Mouse (Mus musculus) frontal cortex, postnatal 25 days (tissue): ENCODE measurements at regions not wholly inside any gene's neighbourhood (a gene's known extent, or its start where the extent isn't known, plus 50 kb on each side); places are given as distances from the start of the nearest gene placed in this dataset.

Source experiments
- DNase-seq, 2 experiments: peaks; one replicate each; pipeline ENCODE4 v3.0.0; 2022; ENCODE audit warnings: low spot score in 2 of 2

- no peak for DNase-seq
These were observed 120.0 kb downstream of the Dact1 start for GRCm38 (mm10) chr12:71429561-71430200.

- no peak for DNase-seq
These were observed 120.6 kb downstream of the Dact1 start for GRCm38 (mm10) chr12:71430331-71430730.

- DNase-seq = no peak
These were observed 121.4 kb downstream of the Dact1 start for GRCm38 (mm10) chr12:71431116-71431515.

GRCm38 (mm10) chr12:71433549-71434200 is 124.0 kb downstream of the Dact1 start:
- no peak for DNase-seq

- DNase-seq = no peak
These were observed 128.6 kb downstream of the Dact1 start for GRCm38 (mm10) chr12:71438254-71438653.

- DNase-seq = no peak
These were observed 131.2 kb downstream of the Dact1 start for GRCm38 (mm10) chr12:71440863-71441262.

GRCm38 (mm10) chr12:71441272-71441671 is 131.6 kb downstream of the Dact1 start:
- DNase-seq = no peak

- no peak for DNase-seq
These were observed 136.7 kb downstream of the Dact1 start for GRCm38 (mm10) chr12:71446177-71446891.

- DNase-seq = no peak
These were observed 137.2 kb downstream of the Dact1 start for GRCm38 (mm10) chr12:71446892-71447268.

- no peak for DNase-seq
These were observed 139.3 kb downstream of the Dact1 start for GRCm38 (mm10) chr12:71449032-71449431.

- DNase-seq = no peak
These were observed 140.4 kb downstream of the Dact1 start for GRCm38 (mm10) chr12:71450128-71450527.

GRCm38 (mm10) chr12:71450680-71451463 is 141.2 kb downstream of the Dact1 start:
- no peak for DNase-seq

- no peak for DNase-seq
These were observed 147.2 kb downstream of the Dact1 start for GRCm38 (mm10) chr12:71456900-71457299.

- DNase-seq = no peak
These were observed 149.0 kb downstream of the Dact1 start for GRCm38 (mm10) chr12:71458559-71459176.

- DNase-seq = no peak
These were observed 151.0 kb downstream of the Dact1 start for GRCm38 (mm10) chr12:71460643-71461042.

GRCm38 (mm10) chr12:71467820-71468219 is 158.1 kb downstream of the Dact1 start:
- DNase-seq = no peak

- no peak for DNase-seq
These were observed 158.6 kb downstream of the Dact1 start for GRCm38 (mm10) chr12:71468324-71468723.

- no peak for DNase-seq
These were observed 161.5 kb downstream of the Dact1 start for GRCm38 (mm10) chr12:71470983-71471715.

- no peak for DNase-seq
These were observed 162.0 kb downstream of the Dact1 start for GRCm38 (mm10) chr12:71471720-71472119.

GRCm38 (mm10) chr12:71476238-71476637 is 166.6 kb downstream of the Dact1 start:
- no peak for DNase-seq

GRCm38 (mm10) chr12:71477691-71478090 is 168.0 kb downstream of the Dact1 start:
- no peak for DNase-seq
